Mouse (Mus musculus): ENCODE results near the gene Frmd4b. TPM values are rescaled to one million over a fixed set of nuclear protein-coding genes. Genes with fewer than 3 reads are reported as not detected.
"Not testable (repeated sequence)": the region's sequence is repeated elsewhere in the genome, so short reads cannot be mapped to it uniquely, and the experiment has no call there.

The Frmd4b gene
- polyA plus RNA-seq, 1 experiment from 2014 or later = 17.5 TPM

DNA sequence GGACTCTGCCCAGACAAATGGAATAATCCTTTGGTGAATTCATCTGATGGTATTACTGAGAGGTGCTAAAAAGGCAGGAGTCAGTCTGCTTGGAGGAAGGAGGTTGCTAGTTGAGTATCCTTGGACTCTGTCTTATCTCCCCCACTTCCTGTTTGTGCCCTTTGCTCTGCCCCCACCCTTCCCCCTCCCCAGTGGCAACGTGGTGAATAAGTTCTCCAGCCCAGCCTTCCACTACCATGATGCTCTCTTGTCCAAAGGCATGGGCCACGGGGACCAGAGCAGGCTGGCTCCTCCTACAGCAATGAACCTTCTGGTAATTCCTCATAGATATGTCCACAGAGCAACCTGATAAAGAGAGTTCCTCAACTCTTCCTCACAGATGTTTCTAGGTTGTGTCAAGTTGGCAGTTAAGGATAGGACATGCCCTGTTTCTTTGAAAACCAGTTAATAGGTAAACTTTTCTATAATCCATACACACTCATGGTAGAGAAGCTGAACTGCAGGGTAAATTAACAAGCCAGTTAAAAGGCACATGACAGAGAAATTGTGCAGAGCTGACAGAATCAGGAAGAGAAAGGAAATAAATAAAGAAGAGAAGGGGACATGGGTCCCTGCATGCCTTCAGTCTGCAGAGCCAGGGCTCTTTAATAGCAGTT lies 187.5 kb downstream of the Frmd4b start:
- ATAC-seq (ENCODE audit: low read depth) = no peak
- WGBS = 35% methylated on average over 2 of the region's 2 CpGs

DNA sequence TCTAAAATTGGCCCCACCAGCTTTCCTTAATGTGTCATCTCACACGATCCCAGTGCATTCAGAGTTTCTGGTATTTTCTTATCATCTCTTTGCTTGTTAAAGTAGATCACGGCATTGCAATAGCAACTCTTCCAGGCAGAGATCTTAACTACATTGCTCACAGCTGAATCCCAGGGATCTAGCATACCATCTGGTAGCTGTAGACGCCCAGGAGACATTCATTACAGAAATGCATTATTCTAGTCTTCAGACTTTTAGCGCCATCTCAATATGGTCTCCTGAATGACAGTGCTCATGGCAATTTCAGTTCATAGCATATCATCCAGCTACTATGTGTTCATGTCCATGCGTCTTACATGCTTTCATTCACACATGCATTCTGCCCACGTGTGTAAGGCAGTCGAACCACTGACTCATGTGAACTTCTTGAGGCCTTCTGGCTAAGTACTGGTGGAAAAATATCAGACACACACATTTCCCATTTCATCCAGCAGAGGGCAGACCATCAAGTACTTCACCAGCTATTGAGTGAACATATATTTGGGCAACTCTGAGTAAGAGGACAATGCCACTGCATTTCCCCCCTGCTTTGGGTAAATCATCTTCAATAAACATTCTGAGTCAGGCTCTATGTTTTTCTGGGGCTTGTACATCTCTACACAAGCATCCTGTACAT lies 197.4 kb downstream of the Frmd4b start:
- DNase-seq (ENCODE audit: low spot score) (peak; percentile 72), ATAC-seq (ENCODE audit: low read depth) (no peak)
- Histone ChIP-seq H3K9me3 (ENCODE audit: control insufficient read depth, low read length) (no peaks in the 10 kb centered on the region), H3K27ac (replicated peaks; ENCODE audit: low read depth, low read length) (no peak overlapping the region), H3K36me3 (ENCODE audit: control insufficient read depth, insufficient read depth, low read length) (no peaks in the 10 kb centered on the region), H3K9ac (ENCODE audit: low read depth, low read length) (no peak overlapping the region), H3K4me2 (ENCODE audit: low read depth, low read length) (no peak overlapping the region), H3K4me3 (ENCODE audit: low read depth, low read length) (no peak overlapping the region), H3K27me3 (replicated peaks; ENCODE audit: control insufficient read depth, insufficient read depth, low read length) (no peaks in the 10 kb centered on the region), H3K4me1 (ENCODE audit: control insufficient read depth, insufficient read depth, low read length) (no peaks in the 10 kb centered on the region; the same call in 1 of the 2 replicates)
- 62% methylated on average over 7 of the region's 7 CpGs for WGBS

More for the DNA sequence above, 187.5 kb downstream of the Frmd4b start:
- Histone ChIP-seq H3K4me2 (ENCODE audit: low read depth, low read length) (no peak overlapping the region), H3K9me3 (ENCODE audit: control insufficient read depth, low read length) (no peaks in the 10 kb centered on the region), H3K36me3 (ENCODE audit: control insufficient read depth, insufficient read depth, low read length) (no peaks in the 10 kb centered on the region), H3K4me3 (ENCODE audit: low read depth, low read length) (no peak overlapping the region), H3K27ac (replicated peaks; ENCODE audit: low read depth, low read length) (no peak overlapping the region), H3K4me1 (ENCODE audit: control insufficient read depth, insufficient read depth, low read length) (no peaks in the 10 kb centered on the region), H3K27me3 (replicated peaks; ENCODE audit: control insufficient read depth, insufficient read depth, low read length) (no peaks in the 10 kb centered on the region), H3K9ac (ENCODE audit: low read depth, low read length) (no peak overlapping the region)
- DNase-seq (ENCODE audit: low spot score) = no peak

DNA sequence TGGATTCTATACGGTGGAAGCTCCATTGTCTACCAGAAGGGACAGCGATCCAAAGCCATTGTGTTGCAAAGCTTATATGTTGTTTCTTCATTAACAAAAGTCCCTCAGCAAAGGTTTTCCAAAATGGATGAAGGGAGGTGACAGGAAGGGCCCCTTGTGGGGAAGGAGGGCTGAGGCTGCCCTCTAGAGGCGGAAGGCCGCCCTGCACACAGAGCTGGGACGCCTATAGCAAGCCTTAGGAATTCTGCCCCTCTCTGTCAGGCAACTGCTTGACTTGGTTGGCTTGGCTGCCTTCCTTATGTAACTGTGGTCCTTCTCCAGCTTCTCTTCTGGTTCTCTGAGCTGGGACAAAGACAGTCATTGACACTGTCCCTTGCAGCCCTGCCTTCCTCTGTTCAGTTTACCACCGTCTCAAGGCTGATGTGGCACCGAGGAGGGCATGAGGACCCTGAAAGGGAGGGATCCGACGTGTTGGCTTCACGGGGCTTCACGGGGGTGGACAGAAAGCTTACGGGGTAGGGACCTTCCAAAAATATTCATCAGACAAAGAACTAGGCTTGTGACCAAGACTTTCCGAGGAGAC lies 200.3 kb downstream of the Frmd4b start:
- Histone ChIP-seq H3K27me3 (replicated peaks; ENCODE audit: control insufficient read depth, insufficient read depth, low read length) (no peaks in the 10 kb centered on the region), H3K9me3 (ENCODE audit: control insufficient read depth, low read length) (no peaks in the 10 kb centered on the region), H3K36me3 (ENCODE audit: control insufficient read depth, insufficient read depth, low read length) (no peaks in the 10 kb centered on the region), H3K4me3 (ENCODE audit: low read depth, low read length) (no peak overlapping the region), H3K4me2 (ENCODE audit: low read depth, low read length) (no peak overlapping the region), H3K27ac (replicated peaks; ENCODE audit: low read depth, low read length) (no peak overlapping the region), H3K4me1 (ENCODE audit: control insufficient read depth, insufficient read depth, low read length) (no peaks in the 10 kb centered on the region; the same call in 1 of the 2 replicates), H3K9ac (ENCODE audit: low read depth, low read length) (no peak overlapping the region)
- peak; percentile 59 for DNase-seq (ENCODE audit: low spot score)
- ATAC-seq (ENCODE audit: low read depth) = no peak
- WGBS = 62% methylated on average over 13 of the region's 13 CpGs

DNA sequence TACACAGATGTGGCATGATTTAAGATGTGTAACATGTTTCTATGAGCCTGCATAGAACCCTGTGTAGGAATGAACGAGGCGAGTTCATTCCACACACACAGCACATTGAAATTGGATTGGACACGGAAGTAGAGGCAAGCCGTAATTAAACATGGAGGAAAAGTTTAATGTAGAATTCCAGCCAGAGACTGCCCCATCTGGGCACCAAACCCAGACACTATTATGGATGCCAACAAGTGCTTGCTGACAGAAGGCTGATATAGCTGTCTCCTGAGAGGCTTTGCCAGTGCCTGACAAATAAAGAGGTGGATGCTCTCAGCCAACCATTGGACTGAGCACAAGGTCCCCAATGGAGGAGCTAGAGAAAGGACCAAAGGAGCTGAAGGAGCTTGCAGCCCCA lies 201.8 kb downstream of the Frmd4b start:
- not testable (repeated sequence) for H3K4me3 ChIP-seq (ENCODE audit: low read depth, low read length); H3K36me3 ChIP-seq (ENCODE audit: control insufficient read depth, insufficient read depth, low read length); DNase-seq (ENCODE audit: low spot score); H3K27me3 ChIP-seq (replicated peaks; ENCODE audit: control insufficient read depth, insufficient read depth, low read length); H3K4me2 ChIP-seq (ENCODE audit: low read depth, low read length); H3K9me3 ChIP-seq (ENCODE audit: control insufficient read depth, low read length); H3K27ac ChIP-seq (replicated peaks; ENCODE audit: low read depth, low read length); H3K9ac ChIP-seq (ENCODE audit: low read depth, low read length); H3K4me1 ChIP-seq (ENCODE audit: control insufficient read depth, insufficient read depth, low read length); ATAC-seq (ENCODE audit: low read depth)
- WGBS = 86% methylated on average over 4 of the region's 4 CpGs

DNA sequence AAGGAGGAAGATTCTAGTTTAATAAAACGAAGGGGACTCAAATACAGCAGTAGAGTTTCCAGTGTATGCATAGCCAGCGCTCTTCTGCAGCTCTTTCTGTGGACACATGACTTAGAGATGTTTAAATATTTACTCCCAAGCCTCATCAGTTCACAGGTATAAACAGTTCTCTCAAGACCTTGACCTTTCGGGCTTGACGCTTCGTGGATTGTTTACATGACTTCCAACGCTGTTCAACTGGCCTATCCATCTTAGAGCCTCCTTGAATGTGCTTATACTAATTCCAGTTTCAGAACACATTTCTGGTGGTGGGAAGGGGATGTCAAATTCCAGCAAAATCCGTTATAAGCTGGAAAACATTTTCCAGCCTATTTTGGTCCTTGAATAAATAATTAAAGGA lies 203.9 kb downstream of the Frmd4b start:
- Histone ChIP-seq H3K27ac (replicated peaks; ENCODE audit: low read depth, low read length) (no peak overlapping the region; the same call in 1 of the 2 replicates), H3K4me2 (ENCODE audit: low read depth, low read length) (no peak overlapping the region), H3K9ac (ENCODE audit: low read depth, low read length) (no peak overlapping the region), H3K36me3 (ENCODE audit: control insufficient read depth, insufficient read depth, low read length) (no peaks in the 10 kb centered on the region), H3K4me1 (ENCODE audit: control insufficient read depth, insufficient read depth, low read length) (peaks cover 3% of the 10 kb centered on the region; the same call in 1 of the 2 replicates), H3K9me3 (ENCODE audit: control insufficient read depth, low read length) (no peaks in the 10 kb centered on the region), H3K4me3 (ENCODE audit: low read depth, low read length) (no peak overlapping the region), H3K27me3 (replicated peaks; ENCODE audit: control insufficient read depth, insufficient read depth, low read length) (no peaks in the 10 kb centered on the region)
- ATAC-seq (ENCODE audit: low read depth) = no peak
- 70% methylated on average over 7 of the region's 7 CpGs for WGBS
- no peak for DNase-seq (ENCODE audit: low spot score)

DNA sequence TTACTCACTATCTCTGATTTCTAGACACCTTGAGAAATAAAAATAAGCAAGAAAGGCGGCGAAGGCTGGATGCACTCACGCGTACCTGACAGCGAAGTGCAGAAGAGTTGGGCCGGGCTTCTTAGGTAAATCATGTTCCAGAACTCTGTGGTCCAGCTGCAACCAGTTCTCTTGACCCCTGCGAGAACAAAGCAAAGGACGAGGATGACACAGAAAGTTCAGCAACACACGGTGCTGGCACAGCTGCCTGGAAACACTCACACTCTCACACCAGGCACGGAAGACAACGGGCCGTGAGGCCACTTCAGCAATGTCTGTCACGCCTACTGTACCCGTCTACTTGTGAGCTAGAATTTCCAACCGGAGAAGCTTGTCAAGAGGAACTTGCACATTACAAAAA lies 204.9 kb downstream of the Frmd4b start:
- H3K27me3 ChIP-seq (replicated peaks; ENCODE audit: control insufficient read depth, insufficient read depth, low read length) = no peaks in the 10 kb centered on the region
- no peak for ATAC-seq (ENCODE audit: low read depth)
- WGBS = 86% methylated on average over 15 of the region's 15 CpGs
- DNase-seq (ENCODE audit: low spot score) = no peak
- H3K4me2 ChIP-seq (ENCODE audit: low read depth, low read length) = no peak overlapping the region
- no peaks in the 10 kb centered on the region for H3K36me3 ChIP-seq (ENCODE audit: control insufficient read depth, insufficient read depth, low read length)
- no peaks in the 10 kb centered on the region for H3K9me3 ChIP-seq (ENCODE audit: control insufficient read depth, low read length)
- H3K4me3 ChIP-seq (ENCODE audit: low read depth, low read length) = no peak overlapping the region
- peaks cover 3% of the 10 kb centered on the region; the same call in 1 of the 2 replicates for H3K4me1 ChIP-seq (ENCODE audit: control insufficient read depth, insufficient read depth, low read length)
- H3K9ac ChIP-seq (ENCODE audit: low read depth, low read length) = no peak overlapping the region
- H3K27ac ChIP-seq (replicated peaks; ENCODE audit: low read depth, low read length) = no peak overlapping the region

DNA sequence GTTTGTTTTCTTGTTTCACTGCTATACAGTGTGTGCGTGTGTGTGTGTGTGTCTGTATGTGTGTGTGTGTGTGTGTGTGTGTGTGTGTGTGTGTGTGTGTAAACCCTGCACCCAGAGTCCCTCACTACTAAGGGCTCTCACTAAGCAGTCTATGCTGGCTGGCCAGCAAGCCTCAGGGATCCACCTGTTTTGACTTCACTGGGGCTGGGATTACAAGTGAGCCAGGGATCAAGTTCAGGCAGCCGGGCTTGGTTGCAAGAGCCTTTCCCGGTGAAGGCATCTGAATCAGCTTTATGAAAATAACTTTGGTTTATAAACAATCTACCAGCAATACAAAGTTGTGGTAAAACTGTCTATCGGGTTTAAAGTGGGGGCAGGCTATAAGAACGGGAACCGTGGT lies 206.0 kb downstream of the Frmd4b start:
- DNase-seq (ENCODE audit: low spot score) = peak; percentile 48
- Histone ChIP-seq H3K36me3 (ENCODE audit: control insufficient read depth, insufficient read depth, low read length) (no peaks in the 10 kb centered on the region), H3K27me3 (replicated peaks; ENCODE audit: control insufficient read depth, insufficient read depth, low read length) (no peaks in the 10 kb centered on the region), H3K4me2 (ENCODE audit: low read depth, low read length) (no peak overlapping the region), H3K9me3 (ENCODE audit: control insufficient read depth, low read length) (no peaks in the 10 kb centered on the region), H3K4me1 (ENCODE audit: control insufficient read depth, insufficient read depth, low read length) (peaks cover 3% of the 10 kb centered on the region; the same call in 1 of the 2 replicates), H3K9ac (ENCODE audit: low read depth, low read length) (no peak overlapping the region), H3K4me3 (ENCODE audit: low read depth, low read length) (no peak overlapping the region), H3K27ac (replicated peaks; ENCODE audit: low read depth, low read length) (no peak overlapping the region)
- 71% methylated on average over 6 of the region's 6 CpGs for WGBS
- ATAC-seq (ENCODE audit: low read depth) = no peak

DNA sequence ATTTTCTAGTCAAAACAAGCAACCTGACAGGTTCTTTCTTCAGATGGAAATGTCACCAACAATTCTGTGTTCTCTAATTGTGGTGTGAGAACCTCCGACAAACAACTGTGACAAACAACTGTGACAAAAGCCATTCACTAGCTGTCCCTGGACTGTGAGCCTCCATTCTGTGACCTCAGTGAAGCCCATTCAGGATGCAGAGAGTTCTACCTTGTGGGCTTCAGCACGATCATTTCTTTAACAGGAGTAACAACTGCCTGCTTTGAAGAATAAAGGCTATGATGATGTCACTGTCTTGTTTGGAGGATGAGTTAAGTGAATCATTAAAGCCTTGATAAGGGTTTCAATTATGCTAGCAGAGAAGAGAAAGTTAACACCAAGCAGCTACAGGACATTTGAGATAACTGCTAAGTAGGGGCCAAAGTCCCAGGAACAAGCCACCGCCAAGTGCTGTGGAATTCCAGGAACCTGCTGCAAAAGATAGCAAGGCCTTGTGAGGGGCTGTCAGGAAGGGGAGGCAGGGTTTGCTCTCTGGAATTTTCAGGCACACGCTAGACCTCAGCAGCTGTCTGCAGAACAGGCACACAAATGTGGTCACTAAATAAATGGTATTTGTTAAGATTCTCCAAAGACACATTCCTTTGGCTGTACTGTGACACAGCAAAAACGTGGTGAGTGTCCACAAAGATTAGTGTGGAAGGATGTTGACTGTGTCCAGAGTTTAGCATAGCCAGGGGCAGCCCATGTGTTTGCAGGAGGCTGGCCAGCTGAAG lies 207.7 kb downstream of the Frmd4b start:
- Histone ChIP-seq H3K9me3 (ENCODE audit: control insufficient read depth, low read length) (no peaks in the 10 kb centered on the region), H3K27me3 (replicated peaks; ENCODE audit: control insufficient read depth, insufficient read depth, low read length) (no peaks in the 10 kb centered on the region), H3K4me2 (ENCODE audit: low read depth, low read length) (no peak overlapping the region), H3K9ac (ENCODE audit: low read depth, low read length) (no peak overlapping the region), H3K4me1 (ENCODE audit: control insufficient read depth, insufficient read depth, low read length) (peaks cover 9% of the 10 kb centered on the region; the same call in 1 of the 2 replicates), H3K27ac (replicated peaks; ENCODE audit: low read depth, low read length) (no peak overlapping the region), H3K36me3 (ENCODE audit: control insufficient read depth, insufficient read depth, low read length) (no peaks in the 10 kb centered on the region), H3K4me3 (ENCODE audit: low read depth, low read length) (no peak overlapping the region)
- DNase-seq (ENCODE audit: low spot score) = peak; percentile 57
- ATAC-seq (ENCODE audit: low read depth) = peak; percentile 58; the same call in 1 of the 2 replicates
- WGBS = 29% methylated on average over 5 of the region's 5 CpGs

All from embryonic facial prominence, embryonic 14.5 days (tissue).